Mouse (Mus musculus) kidney, postnatal 10 days (tissue): ENCODE measurements around the gene Plscr1.

Experiments used
- DNase-seq: peaks from one replicate; pipeline ENCODE4 v3.0.0; 2021; ENCODE audit warnings: mixed read lengths

Plscr1 gene

GRCm38 (mm10) chr9:92249447-92249852 is at the start of gene Plscr1:
Plscr1 (plus strand) TSS chr9:92249750.
- DNase-seq = no peak

DNA sequence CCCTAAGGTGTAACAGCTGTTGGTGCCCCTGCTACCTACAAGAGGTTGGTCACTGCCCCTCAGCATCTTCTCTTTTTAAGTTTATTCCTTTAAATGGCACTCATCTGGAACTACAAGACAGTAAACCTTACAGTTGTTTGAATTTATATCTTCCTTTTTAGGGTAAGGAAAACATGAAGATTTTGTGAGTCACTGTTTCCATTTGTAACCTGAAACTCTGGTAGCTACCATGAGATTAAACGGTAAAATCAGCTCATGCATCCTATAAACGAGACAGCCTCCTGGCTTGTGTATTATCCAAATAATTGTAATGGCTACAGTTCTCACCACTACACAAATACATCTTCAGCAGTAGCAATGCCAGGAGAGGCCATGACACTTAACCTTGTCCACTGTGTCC is 45.2 kb upstream of the Plscr1 start:
- DNase-seq = no peak

DNA sequence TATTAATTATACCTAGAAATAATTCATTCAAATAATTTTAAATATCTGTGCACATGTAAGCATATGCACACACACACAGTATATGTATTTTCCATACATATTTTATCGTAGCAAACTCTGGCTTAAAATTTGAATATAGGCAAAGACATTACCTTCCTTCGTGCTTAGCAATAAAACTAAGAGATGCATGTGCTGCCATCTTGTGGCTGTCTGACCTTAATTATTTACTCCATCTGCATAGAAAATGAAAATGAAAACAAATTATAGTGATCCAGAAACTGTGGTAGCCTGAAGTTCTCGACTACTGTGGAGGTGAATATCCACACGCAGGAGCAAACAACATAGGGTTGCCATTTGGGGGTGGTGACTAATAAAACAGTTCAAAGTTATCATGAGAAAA is 42.2 kb upstream of the Plscr1 start:
- peak; percentile 78 for DNase-seq

DNA sequence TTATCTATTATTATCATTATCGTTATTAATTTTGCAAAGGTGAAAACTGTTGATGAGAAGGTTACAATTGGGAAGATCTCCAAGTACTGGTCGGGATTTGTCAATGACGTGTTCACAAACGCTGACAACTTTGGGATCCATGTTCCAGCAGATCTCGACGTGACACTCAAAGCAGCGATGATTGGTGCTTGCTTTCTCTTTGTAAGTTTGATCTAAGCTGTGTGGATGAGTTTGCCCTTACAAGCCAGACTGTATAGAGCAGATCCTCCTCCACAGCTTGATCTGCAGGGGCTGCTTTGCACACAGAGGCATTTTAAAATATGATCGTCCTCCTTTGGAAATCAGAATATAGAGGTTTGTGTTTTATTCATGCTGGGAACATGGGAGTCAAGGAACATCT is 41.8 kb upstream of the Plscr1 start:
- no peak for DNase-seq

DNA sequence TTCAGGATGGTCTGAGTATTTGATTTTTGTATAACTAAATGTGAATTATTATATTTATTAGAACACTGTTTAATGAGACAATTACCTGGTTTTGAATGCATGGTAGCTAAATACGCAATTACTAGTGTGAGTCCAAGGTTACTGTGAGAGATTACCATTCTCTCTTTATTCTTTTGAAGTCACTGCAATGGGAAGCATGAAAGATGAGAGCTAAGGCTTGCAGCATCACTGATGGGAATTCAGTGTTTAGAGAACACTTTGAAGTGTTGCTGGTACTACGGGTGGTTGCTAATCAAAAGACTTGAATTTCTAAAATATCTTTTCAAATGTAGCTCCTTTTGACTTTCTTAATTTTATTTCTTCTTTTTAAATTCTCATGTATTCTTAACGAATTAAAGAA is 39.7 kb upstream of the Plscr1 start:
- no peak for DNase-seq

DNA sequence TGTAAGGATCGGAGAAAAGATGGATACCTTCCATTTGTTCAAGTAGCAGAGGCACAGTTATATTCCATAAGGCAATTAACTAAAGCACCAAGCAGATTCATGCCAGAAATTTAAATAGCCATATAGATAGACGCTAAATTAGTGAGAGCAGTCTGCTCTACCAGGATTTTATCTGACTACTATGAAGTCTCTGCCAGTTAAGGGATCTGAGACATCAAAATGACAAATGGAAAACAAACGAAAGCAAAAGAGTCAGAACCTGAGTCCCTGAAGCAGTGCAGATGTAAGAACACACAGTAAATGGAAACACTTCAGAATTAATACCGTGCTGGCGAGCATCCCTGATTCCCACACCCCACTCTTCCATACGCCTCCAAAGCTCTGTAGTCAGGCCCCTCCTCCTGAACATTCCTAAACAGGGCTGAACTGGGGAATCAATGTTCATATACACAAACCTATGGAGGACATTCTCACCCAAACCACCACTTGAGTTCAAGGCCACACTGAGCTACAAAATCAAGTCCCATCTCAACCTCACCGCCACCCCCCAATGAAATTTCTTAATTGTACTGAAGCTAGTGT is 39.1 kb upstream of the Plscr1 start:
- DNase-seq = no peak

GRCm38 (mm10) chr9:92211048-92211447 is 38.5 kb upstream of the Plscr1 start:
- no peak for DNase-seq

- DNase-seq = no peak
Observed at GRCm38 (mm10) chr9:92217484-92217883, 32.1 kb upstream of the Plscr1 start.

DNA sequence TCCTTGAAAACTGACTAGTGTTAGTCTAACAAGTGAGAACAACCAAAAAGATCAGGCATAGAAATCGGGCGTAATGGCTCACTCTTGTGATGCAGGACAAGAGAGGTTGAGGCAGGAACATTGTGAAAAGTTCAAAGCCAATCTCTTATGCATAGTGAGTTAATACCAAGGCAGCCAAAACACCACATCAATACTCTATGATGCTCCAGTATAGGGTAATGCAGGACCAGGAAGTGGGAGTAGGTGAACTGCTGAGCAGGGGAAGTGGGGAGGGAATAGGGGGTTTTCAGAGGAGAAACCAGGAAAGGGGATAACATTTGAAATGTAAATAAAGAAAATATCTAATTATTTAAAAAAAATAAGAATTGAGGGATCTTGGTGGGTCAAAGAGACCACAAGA is 31.7 kb upstream of the Plscr1 start:
- no peak for DNase-seq

- DNase-seq = no peak
Observed at GRCm38 (mm10) chr9:92220151-92220550, 29.4 kb upstream of the Plscr1 start.

DNA sequence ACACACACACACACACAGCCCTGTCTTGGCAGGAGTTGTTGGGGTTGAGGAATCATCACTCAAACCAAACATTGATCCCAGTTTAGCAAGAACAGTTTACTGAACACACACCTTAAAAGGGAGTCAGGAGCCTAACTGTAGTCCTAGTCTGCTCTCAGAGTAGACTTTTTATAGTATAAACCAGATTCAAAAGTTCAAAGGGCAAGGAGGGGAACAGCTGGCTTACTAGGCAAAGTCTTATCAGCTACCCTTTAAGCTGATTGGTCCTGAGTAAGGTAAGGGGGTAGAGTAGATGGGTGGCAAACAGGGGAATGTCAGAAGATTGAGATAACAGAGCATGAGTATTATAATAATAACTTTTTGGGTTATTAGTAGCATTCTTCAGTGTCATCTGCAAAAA is 28.1 kb upstream of the Plscr1 start:
- DNase-seq = no peak

DNA sequence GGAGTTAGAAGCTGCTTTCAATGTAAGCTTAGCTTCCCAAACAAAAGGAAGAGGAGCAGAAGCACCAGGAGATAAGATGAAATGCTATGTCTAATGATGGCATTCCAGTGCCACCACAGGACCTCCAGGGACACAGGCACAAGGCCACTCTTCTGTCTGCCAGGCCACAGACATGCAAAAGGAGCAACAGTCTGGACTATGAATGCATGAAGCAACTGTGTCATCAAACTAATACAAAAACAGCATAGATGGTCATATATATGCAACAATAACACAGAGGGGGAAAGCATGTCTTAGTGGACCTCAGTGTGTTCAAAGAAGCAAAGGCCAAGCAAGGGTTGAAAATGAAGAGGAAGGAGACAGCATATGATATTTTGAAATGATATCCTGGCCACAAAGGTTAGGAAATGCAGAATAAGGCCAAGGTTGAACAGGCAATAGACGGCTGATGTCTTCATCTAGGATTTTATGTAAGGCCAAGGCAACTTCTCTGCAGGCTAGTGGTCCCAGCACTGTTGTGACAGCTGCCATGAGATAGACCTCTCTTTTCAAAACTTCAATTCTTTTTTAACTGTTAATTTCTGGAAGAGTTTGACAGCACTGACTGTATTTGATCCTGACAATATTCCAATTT is 24.8 kb upstream of the Plscr1 start:
- DNase-seq = no peak

DNA sequence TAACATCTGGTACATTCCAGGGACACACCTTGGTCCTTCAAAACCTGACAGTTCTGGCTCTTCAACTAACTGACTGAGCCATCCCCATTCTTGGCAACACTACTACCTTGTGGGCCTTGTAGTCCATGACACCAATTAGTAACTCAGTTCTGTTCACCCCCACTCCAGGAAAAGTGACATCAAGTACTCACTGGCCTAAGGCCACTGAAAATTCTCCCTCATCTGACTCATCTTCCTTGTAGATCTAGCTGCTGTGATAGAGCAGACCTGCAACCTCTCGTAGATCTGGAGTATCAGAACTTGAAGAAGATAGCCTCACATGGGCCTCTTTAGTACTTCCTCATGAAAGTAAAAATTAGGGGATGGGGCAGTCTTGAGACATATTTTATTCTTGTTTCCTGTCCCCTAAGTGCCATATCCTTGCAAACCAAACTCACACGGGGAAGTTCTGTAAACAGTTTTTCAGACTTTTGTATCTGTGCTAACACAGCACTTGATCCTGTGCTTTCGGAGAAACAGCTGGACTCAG is 23.4 kb upstream of the Plscr1 start:
- DNase-seq = no peak

DNA sequence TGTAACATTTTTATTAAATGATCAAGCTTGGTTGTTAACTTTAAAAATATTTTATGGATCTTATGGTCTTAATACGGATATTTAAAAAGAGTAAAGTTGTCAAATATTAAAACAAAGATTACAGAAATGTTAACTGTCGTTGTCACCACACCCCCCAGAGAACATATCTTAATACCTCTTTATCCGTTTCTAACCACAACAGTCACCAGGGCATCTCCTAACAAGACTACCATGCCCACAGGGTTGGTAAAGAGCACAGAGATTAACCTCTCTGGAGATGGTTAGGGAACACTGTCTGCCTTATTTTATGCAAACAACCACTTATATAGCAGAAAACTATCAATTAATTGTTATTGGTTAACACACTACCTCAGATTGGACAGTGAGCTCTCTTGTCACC is 22.8 kb upstream of the Plscr1 start:
- no peak for DNase-seq

DNA sequence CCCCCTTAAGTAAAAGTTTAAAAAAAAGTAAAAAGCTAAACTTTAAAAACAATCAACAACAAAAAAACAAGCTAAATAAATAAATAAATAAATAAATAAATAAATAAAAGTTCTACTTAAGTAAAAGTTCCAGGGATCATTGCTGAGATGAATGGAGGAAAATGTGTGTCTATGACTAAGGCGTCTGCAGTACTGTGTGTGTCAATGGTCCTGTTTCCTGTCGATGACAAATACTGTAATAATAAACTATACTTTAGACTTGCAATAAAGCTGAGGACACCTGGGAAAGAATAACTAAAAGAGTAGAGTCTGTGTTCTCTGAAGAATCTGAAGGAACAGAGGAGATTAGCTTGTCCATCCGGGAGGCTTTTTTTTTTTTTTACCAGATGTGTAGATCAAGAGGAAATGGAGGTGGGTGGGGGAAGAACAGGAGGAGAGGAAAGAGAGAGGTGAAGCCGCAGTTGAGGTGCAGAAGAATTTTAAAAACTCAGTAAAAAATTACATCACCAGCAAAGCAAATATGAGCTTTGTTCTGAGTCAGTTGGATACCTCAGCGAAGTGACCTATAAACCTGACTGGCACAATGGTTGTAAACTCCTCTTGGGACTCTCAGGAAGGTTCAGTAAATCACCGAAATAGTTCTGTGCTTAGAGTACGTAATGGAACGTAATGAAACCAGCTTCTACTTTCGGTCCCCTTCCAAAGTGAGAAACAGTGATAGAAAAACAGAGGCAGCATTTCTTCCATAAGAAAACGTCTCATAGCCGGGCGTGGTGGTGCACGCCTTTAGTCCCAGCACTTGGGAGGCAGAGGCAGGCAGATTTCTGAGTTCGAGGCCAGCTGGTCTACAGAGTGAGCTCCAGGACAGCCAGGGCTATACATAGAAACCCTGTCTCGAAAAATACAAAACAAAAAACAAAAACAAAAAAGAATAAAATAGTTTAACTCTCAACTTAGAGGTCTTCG is 20.4 kb upstream of the Plscr1 start:
- no peak for DNase-seq

GRCm38 (mm10) chr9:92229833-92230205 is 19.7 kb upstream of the Plscr1 start:
- DNase-seq = no peak

DNA sequence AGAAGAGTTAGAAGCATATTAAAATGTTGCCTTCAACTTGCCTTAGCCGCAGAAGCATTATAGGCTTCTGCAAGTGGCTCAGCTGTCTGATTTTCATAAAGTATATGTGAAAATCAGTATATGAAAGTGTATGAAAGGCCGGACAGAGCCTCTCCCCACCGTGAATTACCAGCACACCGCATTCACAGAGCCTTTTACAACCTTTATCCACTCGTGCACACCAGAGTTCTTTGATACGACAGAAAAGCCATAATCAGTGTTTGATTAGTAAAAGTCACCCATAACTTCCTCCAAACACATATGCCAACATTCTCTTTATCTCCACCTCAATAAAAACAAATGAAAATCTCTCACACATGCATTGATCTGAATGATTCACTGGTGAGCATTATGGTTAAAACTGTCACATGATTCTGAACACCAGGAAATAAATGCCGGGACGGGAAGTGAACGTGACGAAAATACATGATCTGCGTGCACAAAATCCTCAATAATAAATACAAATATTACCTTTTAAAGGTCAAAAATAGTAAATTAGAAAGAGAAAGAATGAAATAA is 14.6 kb upstream of the Plscr1 start:
- DNase-seq = no peak

DNA sequence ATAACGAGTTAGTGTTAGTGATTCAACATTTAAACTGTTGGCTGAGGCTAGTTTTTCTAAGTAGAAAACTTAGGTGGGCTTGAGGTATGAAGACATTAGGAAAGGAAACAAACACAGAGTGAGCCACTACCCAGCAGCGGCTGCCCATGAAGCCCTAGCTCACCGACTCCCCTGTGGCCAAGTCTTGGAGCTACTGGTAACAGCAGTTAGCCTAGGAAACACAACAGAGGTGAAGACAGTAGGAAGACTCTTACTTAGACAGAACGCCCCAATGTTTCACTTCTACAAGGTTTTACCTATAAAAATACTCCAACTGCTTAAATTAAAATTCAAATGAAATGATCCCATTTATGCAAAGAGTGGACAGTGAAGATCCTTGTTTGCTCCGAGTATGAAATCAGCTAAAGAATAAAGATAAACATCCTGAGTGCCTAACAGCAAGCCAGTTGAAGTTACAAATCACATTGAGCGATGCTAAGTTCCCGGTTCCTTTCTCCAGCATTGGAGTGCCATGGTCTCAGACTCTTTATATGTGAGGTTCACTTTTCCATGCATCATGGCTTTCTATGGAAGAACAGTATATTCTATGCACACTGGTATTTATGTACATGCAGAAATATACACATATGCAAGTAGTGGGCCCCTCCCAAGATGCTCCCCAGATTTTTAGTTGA is 640 bp upstream of the Plscr1 start:
- DNase-seq = no peak

DNA sequence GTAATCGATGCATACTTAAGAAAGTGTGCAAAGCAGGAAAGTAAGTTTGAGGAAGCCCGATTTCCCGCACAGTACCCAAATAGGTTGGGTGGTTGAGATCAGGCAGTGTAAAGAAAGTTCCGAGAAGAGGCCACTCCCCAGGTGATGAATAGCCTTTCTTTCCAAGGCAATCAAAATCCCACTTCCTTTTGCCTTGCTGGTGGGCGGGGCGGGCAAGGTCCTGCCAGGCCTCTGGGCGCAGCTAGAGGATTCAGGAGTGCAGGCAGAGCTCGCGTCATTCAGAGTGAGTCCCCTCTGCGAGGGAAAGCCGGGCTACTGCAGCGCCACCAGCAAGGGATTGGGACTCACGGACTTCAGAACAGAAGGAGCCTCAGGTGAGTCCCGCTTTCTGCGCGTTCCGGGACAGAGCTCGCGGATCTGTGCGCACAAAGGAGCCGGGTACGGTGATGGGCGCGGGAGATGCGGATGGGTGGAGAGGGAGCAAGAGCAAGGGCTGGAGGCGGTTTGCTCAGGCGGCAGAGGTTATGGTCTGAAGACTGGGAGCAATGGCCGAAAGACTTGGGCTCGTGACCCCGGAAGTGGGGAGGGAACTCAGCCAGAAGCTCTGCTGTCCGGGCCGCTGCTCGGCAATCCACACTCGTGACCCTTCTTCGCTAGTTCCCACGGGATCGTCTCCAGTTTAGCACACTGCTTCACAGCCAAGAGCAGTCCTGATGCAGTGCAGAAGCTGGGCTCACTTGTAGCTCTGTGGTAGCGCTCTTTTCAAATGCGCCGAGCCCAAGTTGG is 630 bp downstream of the Plscr1 start:
- peak; percentile 91 for DNase-seq

DNA sequence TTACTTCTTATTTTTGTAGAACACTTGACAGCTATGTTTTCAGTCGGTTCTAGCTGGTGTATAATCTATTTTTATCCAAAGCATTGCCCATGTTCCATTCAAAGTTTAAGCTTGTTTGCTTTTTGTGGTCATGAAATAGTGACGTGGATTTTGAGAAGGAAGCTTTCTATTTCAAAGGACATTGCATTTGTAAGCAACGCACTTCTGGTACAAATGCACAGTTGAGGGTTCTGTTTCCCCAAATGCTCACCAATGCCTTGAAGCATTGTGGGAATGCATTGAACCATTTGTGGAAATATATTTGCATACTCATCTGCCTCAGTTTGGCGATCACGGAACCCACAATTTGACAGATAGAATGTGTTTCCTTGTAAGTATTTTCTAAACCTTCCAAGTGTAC is 3.2 kb downstream of the Plscr1 start:
- DNase-seq = no peak

DNA sequence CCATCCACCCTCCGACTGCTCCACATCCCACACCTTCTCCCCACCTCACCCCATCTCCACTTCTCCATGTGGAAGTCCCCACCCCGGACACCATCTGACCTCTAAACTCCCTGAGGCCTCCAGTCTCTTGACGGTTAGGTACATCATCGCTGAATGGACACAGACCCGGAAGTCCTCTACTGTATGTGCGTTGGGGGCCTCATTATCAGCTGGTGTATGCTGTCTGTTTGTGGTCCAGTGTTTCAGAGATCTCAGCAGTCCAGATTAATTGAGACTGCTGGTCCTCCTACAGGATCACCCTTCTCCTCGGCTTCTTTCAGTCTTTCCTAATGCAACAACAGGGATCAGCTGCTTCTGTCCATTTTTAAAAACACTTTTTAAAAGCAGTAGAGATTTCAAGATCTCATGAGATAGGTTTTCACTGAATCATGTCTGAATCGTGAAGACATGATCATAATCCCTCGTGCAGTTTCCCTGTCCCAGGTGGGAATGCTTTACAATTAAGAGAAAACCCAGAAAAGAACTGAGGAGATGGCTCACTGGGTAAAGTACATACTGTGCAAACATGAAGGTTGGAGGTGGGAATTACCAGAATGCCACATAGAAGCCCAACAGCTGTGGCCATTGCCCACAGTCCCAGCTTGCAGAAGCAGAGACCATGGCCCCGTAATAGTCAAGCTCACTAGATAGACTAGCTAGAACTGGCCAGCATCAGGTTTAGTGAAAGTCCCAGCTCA is 4.2 kb downstream of the Plscr1 start:
- no peak for DNase-seq
